Mouse (Mus musculus): ENCODE results near the gene Hist1h2ai. TPM values are rescaled to one million over a fixed set of nuclear protein-coding genes. Genes with fewer than 3 reads are reported as not detected.
"Not testable (repeated sequence)": the region's sequence is repeated elsewhere in the genome, so short reads cannot be mapped to it uniquely, and the experiment has no call there.

Gene Hist1h2ai
- polyA plus RNA-seq, 1 experiment from 2014 or later, result 13.7 TPM

DNA sequence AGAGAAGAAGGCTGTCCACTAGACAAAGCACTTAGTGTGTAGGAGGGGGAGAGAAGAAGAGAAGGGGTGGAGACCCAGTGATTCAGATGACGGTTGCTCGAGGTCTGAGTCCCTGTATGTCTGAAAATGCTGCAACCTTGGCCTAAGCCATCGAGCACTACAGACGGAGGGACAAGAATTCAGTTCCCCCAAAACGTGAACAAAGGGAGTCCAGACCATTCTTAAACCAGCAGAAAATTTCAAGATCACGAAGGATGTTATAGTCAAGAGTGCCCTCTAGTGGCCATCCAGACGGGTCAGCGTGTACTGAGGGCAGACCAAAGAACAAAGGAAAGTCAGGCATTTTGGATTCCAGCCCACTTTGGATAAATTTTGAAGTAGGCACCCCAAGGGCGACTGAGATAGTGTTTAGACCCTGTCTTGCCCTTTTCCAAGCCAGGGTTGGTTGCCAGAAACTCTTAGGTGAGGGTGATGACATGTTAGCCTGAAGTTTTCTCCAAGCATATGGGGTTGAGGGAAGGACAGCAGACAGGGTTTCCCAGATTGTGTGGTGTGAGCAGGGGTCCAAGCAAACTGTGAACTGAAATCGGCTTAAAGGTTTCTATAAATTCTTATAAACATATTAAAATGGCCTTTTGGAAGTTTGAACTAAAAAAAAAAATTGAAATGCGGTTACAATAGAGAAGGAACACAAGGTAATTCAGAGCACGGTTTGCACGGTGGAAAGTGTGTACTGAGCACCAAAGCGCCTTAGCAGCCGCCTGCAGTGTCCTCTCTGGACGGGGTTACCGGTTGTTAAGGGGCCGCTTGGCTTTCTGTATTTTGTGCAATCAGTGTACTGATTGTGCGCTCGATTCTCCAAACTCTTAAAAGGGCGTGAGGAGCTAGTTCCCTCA lies 18.0 kb downstream of the Hist1h2ai start:
- H3K27me3 ChIP-seq, result no peaks in the 10 kb centered on the region
- H3K4me3 ChIP-seq (replicated peaks), result peak overlapping the region; percentile 52
- peaks cover 9% of the 10 kb centered on the region for H3K4me1 ChIP-seq
- peak; percentile 76 for ATAC-seq (ENCODE audit: insufficient number of reproducible peaks, low FRiP score, low TSS enrichment, low read depth)
- peak overlapping the region; percentile 64 for H3K4me2 ChIP-seq (replicated peaks)
- WGBS, result under 1% methylated on average over 21 of the region's 21 CpGs
- peak overlapping the region; percentile 45 for H3K9ac ChIP-seq
- no peaks in the 10 kb centered on the region for H3K9me3 ChIP-seq (replicated peaks)
- H3K27ac ChIP-seq (replicated peaks), result peak overlapping the region; percentile 97
- no peaks in the 10 kb centered on the region for H3K36me3 ChIP-seq

DNA sequence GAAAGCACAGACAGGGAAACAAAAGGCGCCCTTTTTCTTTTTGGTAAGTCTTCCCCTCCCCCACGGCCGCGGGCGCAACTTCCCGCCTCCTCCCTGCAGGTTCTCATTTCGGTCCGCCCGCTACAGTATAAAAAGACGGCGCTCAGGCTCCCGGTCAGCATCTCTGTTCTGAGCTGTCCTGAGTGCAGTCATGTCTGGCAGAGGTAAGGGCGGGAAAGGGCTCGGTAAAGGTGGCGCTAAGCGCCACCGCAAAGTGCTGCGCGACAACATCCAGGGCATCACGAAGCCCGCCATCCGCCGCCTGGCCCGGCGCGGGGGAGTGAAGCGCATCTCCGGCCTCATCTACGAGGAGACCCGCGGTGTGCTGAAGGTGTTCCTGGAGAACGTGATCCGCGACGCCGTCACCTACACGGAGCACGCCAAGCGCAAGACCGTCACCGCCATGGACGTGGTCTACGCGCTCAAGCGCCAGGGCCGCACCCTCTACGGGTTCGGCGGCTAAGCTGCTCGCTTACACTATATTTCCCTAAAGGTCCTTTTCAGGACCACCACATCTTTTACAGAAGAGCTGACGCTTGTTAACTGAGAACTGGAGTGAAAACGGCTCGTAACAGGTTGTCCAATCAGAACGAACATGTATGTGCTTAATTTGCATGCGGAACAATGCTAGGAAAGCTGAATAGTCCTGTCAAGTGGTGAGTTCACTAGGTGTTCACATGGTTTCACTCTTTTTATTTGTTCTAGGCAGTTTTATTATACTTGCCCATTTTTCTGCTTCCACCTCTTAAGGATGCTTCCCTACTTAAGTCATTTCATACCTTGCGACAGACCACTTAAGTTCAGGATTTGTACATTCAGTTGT lies 18.9 kb downstream of the Hist1h2ai start, which contains the start of gene Hist1h4j:
Hist1h4j (plus strand) TSS at position 159 of the 862 bp plus-strand sequence.
- under 1% methylated on average over 49 of the region's 56 CpGs for WGBS
- peak; percentile 91 for ATAC-seq (ENCODE audit: insufficient number of reproducible peaks, low FRiP score, low TSS enrichment, low read depth)

DNA sequence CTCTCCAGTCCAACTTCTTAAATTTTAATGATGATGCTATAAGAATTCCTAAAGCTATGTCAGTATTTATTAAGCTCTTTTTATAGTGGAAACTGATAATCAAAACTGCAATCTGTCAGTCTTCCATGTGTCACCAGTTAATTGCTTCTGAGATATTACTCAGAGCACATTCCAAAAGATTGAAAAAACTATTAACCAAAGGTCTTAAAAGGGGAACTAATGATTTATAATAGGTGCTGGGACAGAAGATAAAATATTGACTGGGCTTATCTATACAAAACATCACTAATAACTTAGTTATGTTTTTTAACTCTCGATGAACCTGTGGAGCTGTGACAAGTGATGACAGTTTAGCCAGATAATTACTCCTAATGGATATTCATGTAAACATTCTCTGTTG lies 28.8 kb downstream of the Hist1h2ai start:
- H3K27me3 ChIP-seq, result no peaks in the 10 kb centered on the region
- H3K9ac ChIP-seq, result no peak overlapping the region
- H3K27ac ChIP-seq (replicated peaks), result no peak overlapping the region
- H3K9me3 ChIP-seq (replicated peaks), result no peaks in the 10 kb centered on the region
- 88% methylated on average over 1 of the region's 1 CpGs for WGBS
- H3K4me3 ChIP-seq (replicated peaks), result no peak overlapping the region
- peaks cover 8% of the 10 kb centered on the region for H3K4me1 ChIP-seq
- no peak for ATAC-seq (ENCODE audit: insufficient number of reproducible peaks, low FRiP score, low TSS enrichment, low read depth)
- no peaks in the 10 kb centered on the region for H3K36me3 ChIP-seq
- no peak overlapping the region for H3K4me2 ChIP-seq (replicated peaks)

More for the DNA sequence above, 18.9 kb downstream of the Hist1h2ai start, which contains the start of gene Hist1h4j:
- Histone ChIP-seq H3K4me3 (replicated peaks) (peak within 1 kb of the TSS; percentile 52), H3K4me2 (replicated peaks) (peak within 1 kb of the TSS; percentile 64), H3K27ac (replicated peaks) (peak within 1 kb of the TSS; percentile 97), H3K9ac (peak within 1 kb of the TSS; percentile 45)
- not testable (repeated sequence) for H3K4me1 ChIP-seq; H3K27me3 ChIP-seq; H3K36me3 ChIP-seq; H3K9me3 ChIP-seq (replicated peaks)

DNA sequence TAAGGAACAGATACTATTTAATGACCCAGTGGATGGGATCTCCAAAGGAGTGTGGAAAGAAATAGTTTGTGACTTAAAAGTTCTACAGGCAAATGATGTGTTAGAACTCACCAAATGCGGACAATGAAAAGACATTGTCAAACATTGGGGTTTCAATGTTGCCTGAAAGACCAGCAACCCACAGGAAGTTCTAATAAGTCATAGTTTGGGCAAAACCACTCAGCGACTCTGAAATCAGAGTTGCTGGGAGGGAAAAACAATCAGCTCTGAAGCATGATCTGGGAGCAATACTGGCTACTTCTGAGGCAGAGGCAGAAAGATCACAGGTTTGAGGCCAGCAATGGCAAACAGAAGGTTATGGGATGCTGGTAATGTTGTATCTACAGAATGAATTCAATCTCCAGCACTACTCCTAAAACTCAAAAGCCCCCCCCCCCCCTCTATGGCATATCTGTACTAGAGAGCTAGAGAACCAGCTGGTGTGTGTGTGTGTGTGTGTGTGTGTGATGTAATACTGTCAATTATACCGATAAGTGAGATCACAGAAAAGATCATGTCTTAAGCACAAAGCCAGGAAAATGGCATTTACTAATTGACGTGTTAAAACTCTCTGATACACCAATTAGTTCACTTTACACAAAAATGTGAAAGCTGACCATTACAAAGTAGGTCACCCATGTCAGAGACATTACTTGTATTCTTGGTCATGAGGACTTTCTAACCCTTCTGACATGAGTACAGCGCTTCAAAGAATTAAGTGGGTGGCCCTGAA lies 33.4 kb downstream of the Hist1h2ai start:
- Histone ChIP-seq H3K27ac (replicated peaks) (peak overlapping the region; percentile 94), H3K27me3 (no peaks in the 10 kb centered on the region), H3K9me3 (replicated peaks) (no peaks in the 10 kb centered on the region), H3K36me3 (no peaks in the 10 kb centered on the region), H3K4me2 (replicated peaks) (peak overlapping the region; percentile 62), H3K4me1 (peaks cover 16% of the 10 kb centered on the region), H3K4me3 (replicated peaks) (peak overlapping the region; percentile 51), H3K9ac (peak overlapping the region; percentile 44)
- ATAC-seq (ENCODE audit: insufficient number of reproducible peaks, low FRiP score, low TSS enrichment, low read depth), result no peak
- 3% methylated on average over 5 of the region's 5 CpGs for WGBS

DNA sequence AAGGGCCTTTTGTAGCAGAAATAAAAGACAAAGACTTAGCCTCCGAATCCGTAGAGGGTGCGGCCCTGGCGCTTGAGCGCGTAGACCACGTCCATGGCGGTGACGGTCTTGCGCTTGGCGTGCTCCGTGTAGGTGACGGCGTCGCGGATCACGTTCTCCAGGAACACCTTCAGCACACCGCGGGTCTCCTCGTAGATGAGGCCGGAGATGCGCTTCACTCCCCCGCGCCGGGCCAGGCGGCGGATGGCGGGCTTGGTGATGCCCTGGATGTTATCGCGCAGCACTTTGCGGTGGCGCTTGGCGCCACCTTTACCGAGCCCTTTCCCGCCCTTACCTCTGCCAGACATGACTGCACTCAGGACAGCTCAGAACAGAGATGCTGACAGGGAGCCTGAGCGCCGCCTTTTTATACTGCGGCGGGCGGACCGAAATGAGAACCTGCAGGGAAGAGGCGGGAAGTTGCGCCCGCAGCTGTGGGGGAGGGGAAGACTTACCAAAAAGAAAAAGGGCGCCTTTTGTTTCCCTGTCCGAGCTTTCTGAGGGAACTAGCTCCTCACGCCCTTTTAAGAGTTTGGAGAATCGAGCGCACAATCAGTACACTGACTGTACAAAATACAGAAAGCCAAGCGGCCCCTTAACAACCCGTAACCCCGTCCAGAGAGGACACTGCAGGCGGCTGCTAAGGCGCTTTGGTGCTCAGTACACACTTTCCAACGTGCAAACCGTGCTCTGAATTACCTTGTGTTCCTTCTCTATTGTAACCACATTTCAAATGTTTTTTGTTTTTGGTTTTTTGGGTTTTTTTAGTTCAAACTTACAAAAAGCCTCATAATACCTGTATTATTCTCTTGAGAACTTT lies 34.2 kb downstream of the Hist1h2ai start, which contains the start of gene Hist1h4k:
Hist1h4k (minus strand) TSS at position 347 of the 859 bp plus-strand sequence.
- not testable (repeated sequence) for H3K36me3 ChIP-seq; H3K27me3 ChIP-seq; H3K9me3 ChIP-seq (replicated peaks)
- H3K27ac ChIP-seq (replicated peaks), result peak within 1 kb of the TSS; percentile 94
- H3K4me1 ChIP-seq, result peaks cover 19% of the 10 kb centered on the region
- WGBS, result under 1% methylated on average over 49 of the region's 56 CpGs
- H3K9ac ChIP-seq, result peak within 1 kb of the TSS; percentile 44
- H3K4me3 ChIP-seq (replicated peaks), result peak within 1 kb of the TSS; percentile 51
- ATAC-seq (ENCODE audit: insufficient number of reproducible peaks, low FRiP score, low TSS enrichment, low read depth), result peak; percentile 84
- peak within 1 kb of the TSS; percentile 62 for H3K4me2 ChIP-seq (replicated peaks)

DNA sequence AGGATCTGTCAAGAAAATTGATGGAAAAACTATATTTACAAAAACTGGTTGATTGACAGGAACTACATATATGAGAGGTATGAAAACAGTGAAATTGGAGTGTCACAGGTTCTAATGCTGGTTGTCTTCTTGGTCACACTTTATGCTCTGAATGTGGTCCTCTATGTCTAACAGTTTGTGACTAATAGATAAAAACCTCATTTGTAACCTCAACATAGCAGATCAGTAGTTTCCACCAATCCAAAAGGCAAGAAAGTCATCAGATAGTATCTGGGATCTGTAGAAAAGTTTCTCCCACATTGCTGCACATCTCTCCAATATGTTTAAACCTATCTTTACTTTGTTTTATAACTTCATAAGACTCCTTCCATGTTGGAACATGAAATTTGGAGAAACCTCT lies 35.2 kb downstream of the Hist1h2ai start:
- no peak for ATAC-seq (ENCODE audit: insufficient number of reproducible peaks, low FRiP score, low TSS enrichment, low read depth)
- Histone ChIP-seq H3K36me3 (no peaks in the 10 kb centered on the region), H3K4me1 (peaks cover 19% of the 10 kb centered on the region), H3K4me2 (replicated peaks) (no peak overlapping the region), H3K27me3 (no peaks in the 10 kb centered on the region), H3K9ac (no peak overlapping the region), H3K4me3 (replicated peaks) (no peak overlapping the region), H3K9me3 (replicated peaks) (no peaks in the 10 kb centered on the region), H3K27ac (replicated peaks) (0 out of 2 replicates have a peak overlapping the region, but pooled peaks have one; percentile 58)

DNA sequence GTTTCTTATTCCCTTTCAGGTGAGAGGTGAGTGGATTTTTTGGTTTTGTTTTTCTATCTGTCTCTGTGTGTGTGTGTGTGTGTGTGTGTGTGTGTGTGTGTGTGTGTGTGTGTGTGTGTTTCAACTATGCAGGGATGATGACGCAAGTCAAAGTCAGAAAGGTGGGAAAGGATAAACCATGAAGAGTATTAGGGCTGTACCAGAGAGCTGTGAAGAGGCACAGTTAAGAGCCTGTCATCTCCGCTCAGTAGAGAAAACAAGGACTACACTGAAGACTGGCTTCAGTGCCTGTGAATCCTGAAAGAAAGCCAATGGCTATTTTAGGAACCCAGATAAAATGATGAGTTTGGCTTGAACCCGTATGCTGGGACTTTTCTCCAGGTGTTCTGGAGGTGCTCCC lies 35.6 kb downstream of the Hist1h2ai start:
- no peak overlapping the region for H3K4me3 ChIP-seq (replicated peaks)
- H3K4me2 ChIP-seq (replicated peaks), result 0 out of 2 replicates have a peak overlapping the region, but pooled peaks have one; percentile 64
- no peak for ATAC-seq (ENCODE audit: insufficient number of reproducible peaks, low FRiP score, low TSS enrichment, low read depth)
- peaks cover 19% of the 10 kb centered on the region for H3K4me1 ChIP-seq
- no peak overlapping the region for H3K9ac ChIP-seq
- H3K27ac ChIP-seq (replicated peaks), result peak overlapping the region; percentile 92; the same call in 1 of the 2 replicates
- no peaks in the 10 kb centered on the region for H3K36me3 ChIP-seq
- H3K27me3 ChIP-seq, result no peaks in the 10 kb centered on the region
- no peaks in the 10 kb centered on the region for H3K9me3 ChIP-seq (replicated peaks)
- WGBS, result 62% methylated on average over 3 of the region's 3 CpGs

DNA sequence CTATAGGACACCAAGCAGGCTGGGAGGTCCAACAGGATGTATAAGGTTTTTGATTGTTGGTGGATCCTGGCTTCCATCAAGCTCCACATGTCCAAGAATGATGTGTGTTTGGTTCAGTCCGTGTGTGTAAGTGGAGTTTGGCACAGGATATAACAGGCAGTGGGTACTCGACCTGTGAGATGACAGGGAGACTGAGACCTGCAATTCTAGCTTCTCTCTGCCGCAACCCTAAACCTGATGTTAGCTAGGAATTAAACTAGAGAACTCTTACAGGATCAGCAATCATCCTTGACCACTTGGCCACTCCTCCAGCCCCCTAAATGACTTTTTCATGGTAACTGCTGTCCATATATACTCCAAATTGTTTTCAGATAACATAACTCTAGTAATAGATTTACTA lies 36.1 kb downstream of the Hist1h2ai start:
- peak overlapping the region; percentile 92 for H3K27ac ChIP-seq (replicated peaks)
- no peak overlapping the region for H3K9ac ChIP-seq
- ATAC-seq (ENCODE audit: insufficient number of reproducible peaks, low FRiP score, low TSS enrichment, low read depth), result no peak
- H3K4me1 ChIP-seq, result peaks cover 17% of the 10 kb centered on the region
- H3K4me2 ChIP-seq (replicated peaks), result 0 out of 2 replicates have a peak overlapping the region, but pooled peaks have one; percentile 64
- H3K27me3 ChIP-seq, result no peaks in the 10 kb centered on the region
- no peaks in the 10 kb centered on the region for H3K9me3 ChIP-seq (replicated peaks)
- 31% methylated on average over 3 of the region's 3 CpGs for WGBS
- H3K4me3 ChIP-seq (replicated peaks), result no peak overlapping the region
- no peaks in the 10 kb centered on the region for H3K36me3 ChIP-seq

DNA sequence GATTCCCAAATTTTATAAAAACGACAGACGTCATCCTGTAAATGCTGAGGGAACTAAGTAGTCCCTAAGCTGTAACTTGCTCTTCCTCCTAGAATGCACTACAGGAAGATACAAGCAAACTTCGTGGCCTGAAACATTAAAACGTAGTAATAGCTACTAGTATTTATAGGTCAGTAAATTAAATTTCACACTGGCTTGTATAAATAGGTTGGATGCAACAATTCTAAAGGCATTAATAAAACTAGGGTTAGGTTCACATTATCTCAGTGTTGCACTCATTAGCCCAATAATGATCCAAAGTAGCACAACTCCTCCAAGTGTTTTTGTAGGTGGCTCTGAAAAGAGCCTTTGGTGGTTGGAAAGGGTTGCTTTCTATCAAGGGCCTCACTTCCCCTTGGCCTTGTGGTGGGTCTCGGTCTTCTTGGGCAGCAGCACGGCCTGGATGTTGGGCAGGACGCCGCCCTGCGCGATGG lies 36.9 kb downstream of the Hist1h2ai start:
- Histone ChIP-seq H3K4me3 (replicated peaks) (peak overlapping the region; percentile 48), H3K4me2 (replicated peaks) (peak overlapping the region; percentile 64), H3K27me3 (no peaks in the 10 kb centered on the region), H3K27ac (replicated peaks) (peak overlapping the region; percentile 92), H3K9ac (peak overlapping the region; percentile 15; the same call in 1 of the 2 replicates), H3K4me1 (peaks cover 15% of the 10 kb centered on the region), H3K36me3 (no peaks in the 10 kb centered on the region), H3K9me3 (replicated peaks) (no peaks in the 10 kb centered on the region)
- 1% methylated on average over 10 of the region's 10 CpGs for WGBS
- no peak for ATAC-seq (ENCODE audit: insufficient number of reproducible peaks, low FRiP score, low TSS enrichment, low read depth)

Data from embryonic facial prominence, embryonic 15.5 days (tissue).